Mouse (Mus musculus): ENCODE measurements at regions not wholly inside any gene's neighbourhood (a gene's known extent, or its start where the extent isn't known, plus 50 kb on each side); places are given as distances from the start of the nearest gene placed in this dataset.

DNA sequence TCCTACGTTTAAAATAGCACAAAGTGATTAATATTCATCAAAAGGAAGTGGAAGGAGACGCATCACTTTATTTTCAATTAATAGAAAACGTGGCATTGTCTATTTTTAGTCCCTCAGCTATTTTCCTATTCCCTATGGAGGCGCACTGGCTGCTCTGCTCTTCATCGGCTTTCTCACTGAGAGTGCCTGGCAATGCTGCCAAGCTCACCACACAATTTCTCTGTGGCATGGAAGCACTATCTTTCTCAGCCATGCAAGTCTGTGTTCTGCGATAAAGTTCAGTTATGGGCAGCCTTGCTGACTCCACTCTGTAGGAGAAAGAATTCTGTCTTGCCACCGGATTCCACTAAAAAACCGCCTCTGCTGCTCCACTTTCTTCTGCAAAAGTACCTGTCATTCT lies 67.1 kb upstream of the Mgat4c start:
- no peaks in the 10 kb centered on the region for H3K36me3 ChIP-seq (replicated peaks; ENCODE audit: control insufficient read depth, insufficient read depth)
- no peak overlapping the region for H3K4me2 ChIP-seq (replicated peaks)
- DNase-seq (ENCODE audit: low spot score) (peak; percentile 26), ATAC-seq (ENCODE audit: low FRiP score) (no peak)
- H3K9ac ChIP-seq, result no peak overlapping the region
- H3K27ac ChIP-seq, result no peak overlapping the region
- H3K4me3 ChIP-seq (replicated peaks; ENCODE audit: low read length), result no peak overlapping the region
- 57% methylated on average over 8 of the region's 8 CpGs for WGBS
- no peaks in the 10 kb centered on the region for H3K4me1 ChIP-seq (replicated peaks; ENCODE audit: control insufficient read depth, insufficient read depth, low read length)
- no peaks in the 10 kb centered on the region for H3K9me3 ChIP-seq (ENCODE audit: control insufficient read depth, low read length)
- no peaks in the 10 kb centered on the region for H3K27me3 ChIP-seq (ENCODE audit: control insufficient read depth, insufficient read depth, low read length)

All from hindbrain, embryonic 14.5 days (tissue).